Mouse (Mus musculus) embryonic facial prominence, embryonic 15.5 days (tissue): Measurements from ENCODE around the gene Dxo. TPM values are rescaled to one million over a fixed set of nuclear protein-coding genes. Genes with fewer than 3 reads are reported as not detected.

Source experiments
- ATAC-seq: fragments of 200-750 bp; cut with Nextera tagmentation; 2 replicates; pipeline ENCODE4 v1.8.0; 2017; ENCODE audit warnings: low read depth, moderate TSS enrichment; ENCODE audit not compliant: insufficient number of reproducible peaks, low FRiP score, low TSS enrichment
- H3K27ac ChIP-seq: fragments of 300-500 bp; sonication (generic); replicated peaks from 2 replicates; pipeline ENCODE4 v1.5.1; 2015; ENCODE audit warnings: mild to moderate bottlenecking, inconsistent platforms
- H3K27me3 ChIP-seq: fragments of 300-500 bp; sonication (generic); 2 replicates; pipeline ENCODE4 v1.6.1; 2015; ENCODE audit warnings: inconsistent platforms
- H3K36me3 ChIP-seq: fragments of 300-500 bp; sonication (generic); 2 replicates; pipeline ENCODE4 v1.6.1; 2015; ENCODE audit warnings: mild to moderate bottlenecking, inconsistent platforms
- H3K4me1 ChIP-seq: fragments of 300-500 bp; sonication (generic); 2 replicates; pipeline ENCODE4 v1.6.1; 2015; ENCODE audit warnings: inconsistent platforms
- H3K4me2 ChIP-seq: fragments of 300-500 bp; sonication (generic); replicated peaks from 2 replicates; pipeline ENCODE4 v1.6.1; 2015; ENCODE audit warnings: mild to moderate bottlenecking, inconsistent platforms
- H3K4me3 ChIP-seq: fragments of 300-500 bp; sonication (generic); replicated peaks from 2 replicates; pipeline ENCODE4 v1.5.1; 2015; ENCODE audit warnings: mild to moderate bottlenecking, inconsistent platforms
- H3K9ac ChIP-seq: fragments of 300-500 bp; sonication (generic); 2 replicates; pipeline ENCODE4 v1.6.1; 2015; ENCODE audit warnings: inconsistent platforms
- H3K9me3 ChIP-seq: fragments of 300-500 bp; sonication (generic); replicated peaks from 2 replicates; pipeline ENCODE4 v1.6.1; 2016; ENCODE audit warnings: inconsistent platforms
- WGBS: fragments of 180-500 bp; shearing (Covaris S2); methylation state at CpG from one replicate; pipeline ENCODE4 v1.1.7; 2015; 5-methylcytosine and 5-hydroxymethylcytosine counted together
- polyA plus RNA-seq: library from polyadenylated mRNA; unstranded; fragments of >200 nt; fragmentation: Nextera tagmentation; extraction: Ambion mirVana; gene quantifications from 2 replicates; pipeline ENCODE4 v1.2.1, GENCODE M21; 2015

Gene Dxo
- polyA plus RNA-seq, 1 experiment from 2014 or later = 70.7 TPM

DNA sequence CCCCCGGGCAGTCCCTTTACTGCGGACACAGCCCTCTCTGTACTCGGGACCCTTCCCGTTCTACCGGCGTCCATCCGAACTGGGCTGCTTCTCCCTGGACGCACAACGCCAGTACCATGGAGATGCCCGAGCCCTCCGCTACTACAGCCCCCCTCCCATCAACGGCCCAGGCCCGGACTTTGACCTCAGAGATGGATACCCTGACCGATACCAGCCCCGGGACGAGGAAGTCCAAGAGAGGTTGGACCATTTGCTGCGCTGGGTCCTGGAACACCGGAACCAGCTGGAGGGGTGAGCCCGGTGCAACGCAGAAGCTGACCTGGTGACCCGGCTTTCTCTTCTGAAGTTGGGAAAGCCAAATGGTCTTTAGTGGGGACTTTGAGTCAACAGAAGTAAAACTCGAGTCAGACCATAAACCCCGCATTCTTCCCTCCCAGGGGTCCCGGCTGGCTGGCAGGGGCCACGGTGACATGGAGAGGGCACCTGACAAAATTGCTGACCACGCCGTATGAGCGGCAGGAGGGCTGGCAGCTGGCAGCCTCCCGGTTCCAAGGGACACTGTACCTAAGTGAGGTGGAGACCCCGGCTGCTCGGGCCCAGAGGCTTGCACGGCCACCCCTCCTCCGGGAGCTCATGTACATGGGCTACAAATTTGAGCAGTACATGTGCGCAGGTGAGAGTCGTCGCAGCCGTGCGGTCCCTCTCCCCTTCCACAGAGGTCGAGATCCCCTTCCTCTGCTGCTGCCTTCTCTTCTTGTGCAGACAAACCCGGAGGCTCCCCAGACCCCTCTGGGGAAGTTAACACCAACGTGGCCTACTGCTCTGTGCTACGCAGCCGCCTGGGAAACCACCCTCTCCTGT, 875 bp downstream of the Dxo start:
- Histone ChIP-seq H3K4me3 (peak overlapping the region; percentile 86), H3K4me2 (peak overlapping the region; percentile 99), H3K4me1 (peaks cover 24% of the 10 kb centered on the region), H3K9ac (peak overlapping the region; percentile 73), H3K27me3 (no peaks in the 10 kb centered on the region), H3K9me3 (no peaks in the 10 kb centered on the region), H3K36me3 (peaks cover 50% of the 10 kb centered on the region), H3K27ac (peak overlapping the region; percentile 86)
- 36% methylated on average over 43 of the region's 43 CpGs for WGBS
- ATAC-seq = no peak

DNA sequence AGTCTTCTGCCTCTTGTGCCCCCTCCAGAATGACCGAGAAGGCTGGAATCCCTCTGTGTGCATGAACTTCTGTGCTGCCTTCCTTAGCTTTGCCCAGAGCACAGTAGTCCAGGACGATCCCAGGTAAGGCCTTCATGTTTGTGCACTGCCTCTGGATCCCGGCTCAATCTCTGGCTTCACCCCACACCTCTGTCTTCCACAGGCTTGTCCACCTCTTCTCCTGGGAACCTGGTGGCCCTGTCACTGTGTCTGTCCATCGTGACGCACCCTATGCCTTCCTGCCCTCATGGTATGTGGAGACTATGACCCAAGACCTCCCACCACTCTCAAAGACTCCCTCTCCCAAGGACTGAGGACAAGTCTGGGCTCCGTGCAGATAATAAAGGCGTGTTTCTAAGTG, 2.0 kb downstream of the Dxo start:
- peaks cover 24% of the 10 kb centered on the region for H3K4me1 ChIP-seq
- H3K4me3 ChIP-seq = no peak overlapping the region
- no peaks in the 10 kb centered on the region for H3K27me3 ChIP-seq
- H3K36me3 ChIP-seq = peaks cover 54% of the 10 kb centered on the region
- H3K4me2 ChIP-seq = no peak overlapping the region
- WGBS = 89% methylated on average over 7 of the region's 7 CpGs
- no peak overlapping the region for H3K9ac ChIP-seq
- no peak overlapping the region for H3K27ac ChIP-seq
- H3K9me3 ChIP-seq = no peaks in the 10 kb centered on the region
- no peak for ATAC-seq

DNA sequence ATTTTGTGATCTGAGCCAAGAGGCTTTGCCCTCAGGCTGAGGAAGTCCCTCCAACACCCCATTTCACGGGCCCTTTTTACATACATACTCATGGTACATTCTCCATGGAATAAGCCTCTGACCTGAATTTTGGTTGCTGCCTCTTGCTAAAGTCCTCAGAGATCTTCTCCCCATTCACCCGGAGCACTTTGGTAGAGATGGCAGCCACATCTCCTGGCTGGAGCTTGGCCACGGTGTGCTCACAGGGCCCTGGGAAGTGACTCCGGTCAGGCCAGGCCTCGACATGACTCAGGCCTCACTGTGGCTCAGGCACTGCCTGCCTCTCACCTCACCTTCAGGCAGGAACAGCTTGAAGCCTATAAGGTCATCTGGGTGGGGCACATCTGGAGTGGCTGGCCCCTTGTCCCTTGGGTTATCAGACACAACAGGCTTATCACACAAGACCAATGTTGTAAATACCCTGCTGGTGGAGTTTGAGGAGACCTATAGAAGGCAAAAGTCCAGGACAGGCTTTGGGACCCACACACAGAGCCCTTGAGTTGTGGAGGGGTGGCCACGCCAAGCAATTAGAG, 4.0 kb downstream of the Dxo start:
- 82% methylated on average over 6 of the region's 6 CpGs for WGBS
- no peak for ATAC-seq
- no peaks in the 10 kb centered on the region for H3K9me3 ChIP-seq
- H3K4me3 ChIP-seq = no peak overlapping the region
- H3K27me3 ChIP-seq = no peaks in the 10 kb centered on the region
- peaks cover 73% of the 10 kb centered on the region for H3K36me3 ChIP-seq
- H3K4me1 ChIP-seq = peaks cover 20% of the 10 kb centered on the region
- H3K27ac ChIP-seq = no peak overlapping the region
- no peak overlapping the region for H3K9ac ChIP-seq
- H3K4me2 ChIP-seq = no peak overlapping the region

DNA sequence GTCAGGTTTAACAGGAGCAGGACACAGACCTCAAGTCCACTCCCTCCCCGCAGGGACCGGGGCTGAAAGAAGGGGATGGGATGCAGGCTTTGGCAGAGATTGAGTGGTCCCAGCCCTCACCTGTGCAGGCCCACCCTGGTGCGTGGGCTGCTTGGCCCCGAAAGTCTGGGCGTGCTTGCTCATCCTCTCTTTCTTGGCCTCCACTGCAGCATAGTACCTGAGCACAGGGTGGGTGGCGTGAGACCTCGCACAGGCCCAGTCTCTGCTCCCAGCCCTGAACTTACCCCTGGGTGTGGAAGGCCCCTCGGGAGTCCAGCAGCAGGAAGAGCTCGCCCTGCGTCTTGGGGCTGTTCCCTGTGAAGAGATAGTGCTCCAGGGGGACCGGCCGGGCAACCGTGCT, 8.1 kb downstream of the Dxo start:
- H3K36me3 ChIP-seq = peaks cover 82% of the 10 kb centered on the region
- no peak overlapping the region for H3K27ac ChIP-seq
- no peak for ATAC-seq
- no peaks in the 10 kb centered on the region for H3K9me3 ChIP-seq
- H3K9ac ChIP-seq = no peak overlapping the region
- no peak overlapping the region for H3K4me3 ChIP-seq
- 93% methylated on average over 13 of the region's 13 CpGs for WGBS
- H3K27me3 ChIP-seq = no peaks in the 10 kb centered on the region
- H3K4me2 ChIP-seq = no peak overlapping the region
- H3K4me1 ChIP-seq = peaks cover 7% of the 10 kb centered on the region

DNA sequence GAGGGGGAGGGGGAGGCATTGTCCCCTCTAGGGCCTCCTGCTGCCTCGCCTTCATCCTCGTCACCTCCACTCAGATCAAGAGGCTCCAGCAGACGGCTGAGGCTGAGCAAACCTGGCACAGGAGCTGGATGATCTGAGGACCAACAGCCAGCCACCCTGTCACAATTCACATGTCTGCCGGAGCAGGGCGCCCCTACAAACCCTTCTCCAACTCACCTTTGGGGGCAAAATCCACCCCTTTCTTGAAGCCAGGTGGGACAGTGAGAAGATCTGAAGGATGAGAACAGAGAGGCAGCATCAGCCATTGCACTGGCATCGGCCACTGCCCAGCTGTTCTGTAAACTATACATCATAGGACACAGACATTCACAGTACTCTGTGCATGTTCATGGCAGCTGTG, 10.4 kb downstream of the Dxo start:
- Histone ChIP-seq H3K4me1 (peaks cover 23% of the 10 kb centered on the region), H3K4me3 (no peak overlapping the region), H3K27ac (no peak overlapping the region), H3K27me3 (no peaks in the 10 kb centered on the region), H3K9me3 (no peaks in the 10 kb centered on the region), H3K36me3 (peaks cover 60% of the 10 kb centered on the region), H3K4me2 (no peak overlapping the region), H3K9ac (no peak overlapping the region)
- no peak for ATAC-seq
- WGBS = 83% methylated on average over 6 of the region's 6 CpGs

DNA sequence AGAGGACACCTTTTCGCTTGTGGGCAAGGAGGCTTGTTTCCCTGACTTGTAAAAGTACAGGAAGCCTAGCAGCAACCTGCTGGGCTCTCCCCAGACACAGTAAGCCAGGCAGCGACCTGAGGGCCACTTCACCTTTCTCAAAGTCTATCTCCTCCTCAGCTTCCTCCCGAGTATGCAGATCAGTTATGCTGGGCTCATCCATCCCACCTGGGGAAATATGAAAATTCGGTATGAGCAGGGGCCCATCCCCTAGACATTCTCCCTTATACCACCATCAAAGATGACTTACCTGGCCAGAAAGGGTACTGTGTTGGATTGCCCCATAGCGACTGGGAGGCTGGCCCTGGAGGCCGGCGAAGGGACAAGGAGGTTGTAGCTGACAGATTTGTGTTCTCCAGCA, 10.8 kb downstream of the Dxo start:
- no peak overlapping the region for H3K9ac ChIP-seq
- H3K9me3 ChIP-seq = no peaks in the 10 kb centered on the region
- H3K27ac ChIP-seq = no peak overlapping the region
- 89% methylated on average over 7 of the region's 7 CpGs for WGBS
- no peak overlapping the region for H3K4me3 ChIP-seq
- peaks cover 60% of the 10 kb centered on the region for H3K36me3 ChIP-seq
- no peaks in the 10 kb centered on the region for H3K27me3 ChIP-seq
- ATAC-seq = no peak
- peaks cover 24% of the 10 kb centered on the region for H3K4me1 ChIP-seq
- no peak overlapping the region for H3K4me2 ChIP-seq

DNA sequence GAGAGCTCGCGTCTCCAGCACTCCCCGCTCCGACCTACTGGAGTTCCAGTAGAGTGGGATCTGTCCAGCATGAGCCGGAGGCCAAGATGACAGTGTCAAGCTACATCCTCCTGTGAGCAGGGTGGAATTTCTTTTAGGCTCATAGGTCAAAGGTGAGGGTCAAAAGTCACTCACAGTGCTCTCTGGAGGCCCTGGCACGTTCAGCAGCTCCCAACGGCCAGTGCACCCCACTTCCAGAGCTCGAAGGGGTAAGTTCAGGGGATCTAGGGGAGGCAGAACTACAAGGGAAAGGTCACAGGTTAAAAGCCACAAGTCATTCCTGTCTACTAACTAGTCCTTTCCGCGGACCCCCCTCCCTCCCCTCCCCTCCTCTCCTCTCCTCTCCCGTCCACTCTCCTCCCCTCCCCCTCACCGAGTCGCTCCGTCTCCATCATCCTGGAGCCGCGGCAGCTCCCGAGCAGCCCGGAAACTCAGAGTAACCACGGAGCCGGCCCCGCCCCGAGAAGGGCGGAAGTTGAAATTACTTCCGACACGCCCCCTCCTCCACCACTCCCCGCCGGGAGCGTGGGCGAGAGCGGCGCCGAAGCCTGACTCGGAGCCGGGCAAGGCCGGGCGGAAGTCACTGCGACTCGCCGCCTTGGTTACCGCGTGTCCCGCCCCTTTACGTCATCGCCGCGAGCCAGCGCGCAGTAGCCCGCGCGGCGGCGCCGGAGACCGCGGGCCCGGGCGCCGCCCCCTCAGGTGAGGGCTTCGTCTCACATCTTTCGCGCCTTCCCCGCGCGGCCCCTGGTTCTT, 13.1 kb downstream of the Dxo start, which contains the start of the genes Skiv2l and Nelfe:
Skiv2l (minus strand) TSS at position 489 of the 795 bp plus-strand sequence.
Nelfe (plus strand) TSS at position 670 of the 795 bp plus-strand sequence.
- ATAC-seq = peak; percentile 97
- peaks cover 24% of the 10 kb centered on the region for H3K4me1 ChIP-seq
- H3K4me2 ChIP-seq = peak within 1 kb of the TSS; percentile 94
- H3K9ac ChIP-seq = peak within 1 kb of the TSS; percentile 98
- under 1% methylated on average over 59 of the region's 65 CpGs for WGBS
- no peaks in the 10 kb centered on the region for H3K27me3 ChIP-seq
- H3K36me3 ChIP-seq = peaks cover 57% of the 10 kb centered on the region
- peak within 1 kb of the TSS; percentile 98 for H3K4me3 ChIP-seq
- H3K27ac ChIP-seq = 0 out of 2 replicates have a peak within 1 kb of the TSS, but pooled peaks have one; percentile 51
- H3K9me3 ChIP-seq = no peaks in the 10 kb centered on the region

DNA sequence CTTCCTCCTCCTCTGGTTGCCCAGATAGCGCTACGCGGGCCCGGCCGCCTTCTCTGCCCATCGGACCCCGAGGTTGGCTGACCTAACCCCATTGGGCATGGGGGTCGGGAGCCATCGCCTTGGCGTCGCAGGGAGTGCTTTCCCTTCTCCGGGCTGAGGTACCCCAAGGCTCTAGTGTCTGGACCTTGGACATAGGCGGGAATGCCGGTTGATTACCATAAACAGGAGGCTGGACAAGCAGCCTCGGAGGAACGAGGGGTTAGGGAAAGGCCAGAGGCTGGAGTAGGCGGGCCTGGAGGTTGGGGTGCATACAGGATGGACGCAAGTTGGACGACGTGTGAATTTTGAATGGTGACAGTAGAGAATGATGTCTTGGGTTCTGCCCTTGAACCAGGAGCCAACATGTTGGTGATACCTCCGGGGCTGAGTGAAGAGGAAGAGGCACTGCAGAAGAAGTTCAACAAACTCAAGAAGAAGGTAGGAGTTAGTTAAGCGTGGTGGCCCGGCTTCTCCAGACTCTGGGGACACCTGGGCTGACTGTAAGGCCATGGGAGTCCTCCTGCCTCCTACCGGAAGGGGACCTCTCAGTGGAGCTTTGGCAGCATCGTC, 13.8 kb downstream of the Dxo start:
- WGBS = under 1% methylated on average over 25 of the region's 25 CpGs
- Histone ChIP-seq H3K4me2 (peak overlapping the region; percentile 94), H3K9ac (peak overlapping the region; percentile 98), H3K4me3 (peak overlapping the region; percentile 98), H3K4me1 (peaks cover 24% of the 10 kb centered on the region), H3K27me3 (no peaks in the 10 kb centered on the region), H3K27ac (0 out of 2 replicates have a peak overlapping the region, but pooled peaks have one; percentile 51), H3K9me3 (no peaks in the 10 kb centered on the region), H3K36me3 (peaks cover 55% of the 10 kb centered on the region)
- no peak for ATAC-seq

DNA sequence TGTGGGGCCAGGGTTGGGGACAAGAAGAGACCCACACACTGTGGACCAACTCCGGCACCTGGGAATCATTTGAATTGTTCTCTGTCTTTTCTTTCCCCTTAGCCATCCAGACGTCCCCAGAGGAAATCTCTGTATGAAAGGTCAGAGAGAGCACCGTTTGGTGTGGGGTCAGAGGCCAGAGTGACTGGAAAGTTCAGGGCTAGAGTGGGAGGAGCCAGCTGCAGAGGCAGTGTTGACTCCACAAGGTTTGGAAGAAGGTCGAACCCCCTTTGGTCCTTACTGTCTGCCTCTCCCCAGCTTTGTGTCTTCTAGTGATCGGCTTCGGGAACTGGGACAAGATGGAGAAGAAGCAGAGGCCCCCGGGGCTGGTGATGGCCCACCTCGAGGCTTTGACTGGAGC, 16.7 kb downstream of the Dxo start:
- H3K4me2 ChIP-seq = no peak overlapping the region
- H3K27me3 ChIP-seq = no peaks in the 10 kb centered on the region
- peaks cover 24% of the 10 kb centered on the region for H3K4me1 ChIP-seq
- peaks cover 45% of the 10 kb centered on the region for H3K36me3 ChIP-seq
- H3K9ac ChIP-seq = no peak overlapping the region
- no peak overlapping the region for H3K4me3 ChIP-seq
- no peak for ATAC-seq
- no peak overlapping the region for H3K27ac ChIP-seq
- 57% methylated on average over 8 of the region's 8 CpGs for WGBS
- H3K9me3 ChIP-seq = no peaks in the 10 kb centered on the region

DNA sequence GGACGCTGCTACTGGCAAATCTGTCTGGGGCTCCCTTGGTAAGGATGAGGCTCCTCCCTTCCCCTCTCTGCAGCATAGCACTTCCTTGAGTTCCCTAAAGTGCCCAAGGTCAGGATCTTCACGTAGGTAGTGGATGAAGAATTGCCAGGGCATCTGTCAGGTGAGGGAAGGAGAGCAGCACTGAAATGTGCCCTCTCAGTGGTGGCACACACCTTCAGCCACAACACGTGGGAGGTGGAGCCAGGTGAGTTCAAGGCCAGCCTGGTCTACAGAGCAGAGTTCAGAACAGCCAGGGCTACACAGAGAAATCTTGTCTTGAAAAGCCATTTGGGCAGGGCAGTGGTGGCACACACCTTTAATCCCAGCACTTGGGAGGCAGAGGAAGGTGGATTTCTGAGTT, 17.9 kb downstream of the Dxo start:
- Histone ChIP-seq H3K4me1 (peaks cover 16% of the 10 kb centered on the region), H3K9ac (no peak overlapping the region), H3K27ac (no peak overlapping the region), H3K27me3 (no peaks in the 10 kb centered on the region), H3K4me3 (no peak overlapping the region), H3K36me3 (peaks cover 45% of the 10 kb centered on the region), H3K9me3 (no peaks in the 10 kb centered on the region), H3K4me2 (no peak overlapping the region)
- 77% methylated on average over 3 of the region's 3 CpGs for WGBS
- no peak for ATAC-seq

DNA sequence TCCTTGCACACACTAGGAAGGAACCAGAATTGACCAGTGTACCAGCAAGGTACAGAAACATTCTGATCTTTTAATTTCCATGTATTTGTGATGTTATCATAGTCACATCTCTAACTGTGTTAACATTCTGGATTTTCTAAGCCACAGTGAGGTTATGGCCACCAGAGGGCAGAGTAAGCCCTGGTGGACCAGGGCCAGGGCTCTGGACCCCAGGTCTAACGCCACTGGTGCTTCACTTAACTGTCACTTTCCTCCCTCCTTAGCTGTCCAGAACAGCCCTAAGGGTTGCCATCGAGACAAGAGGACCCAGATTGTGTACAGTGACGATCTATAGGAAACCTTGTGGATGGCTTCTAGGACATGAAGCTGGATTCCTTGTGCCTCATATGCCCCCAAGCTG, 19.0 kb downstream of the Dxo start:
- Histone ChIP-seq H3K4me2 (no peak overlapping the region), H3K36me3 (peaks cover 45% of the 10 kb centered on the region), H3K9me3 (no peaks in the 10 kb centered on the region), H3K27me3 (no peaks in the 10 kb centered on the region), H3K4me1 (peaks cover 13% of the 10 kb centered on the region), H3K4me3 (no peak overlapping the region), H3K9ac (no peak overlapping the region), H3K27ac (no peak overlapping the region)
- WGBS = 33% methylated on average over 3 of the region's 3 CpGs
- ATAC-seq = no peak
